Mouse (Mus musculus) gastrocnemius, adult 18-20 months (tissue): Measurements from ENCODE around the gene Ift43. TPM values are rescaled to one million over a fixed set of nuclear protein-coding genes. Genes with fewer than 3 reads are reported as not detected.

Experiments used
- DNase-seq: peaks from one replicate; pipeline ENCODE4 v3.0.0; 2021; ENCODE audit warnings: low spot score
- long read RNA-seq, 2 experiments: library from polyadenylated mRNA; stranded (forward); transcript quantifications; one replicate each; pipeline ENCODE4 v2.0.0; 2021
- total RNA-seq, 2 experiments: library from RNA; stranded (reverse); gene quantifications; 2 replicates each; pipeline ENCODE4 v1.2.3; 2021

Gene Ift43
- 10 to 100 TPM; 10.5 to 12.7 TPM for total RNA-seq
- long read RNA-seq, experiment 1, transcript Ift43-205 (9 exons, 783 nt), result major isoform, 9 of 10 reads
- long read RNA-seq, experiment 1, partial matches to known transcripts, result 0 of 10 reads
- long read RNA-seq, experiment 1, other reads (novel, unspliced or antisense), result 1 of 10 reads
- long read RNA-seq, experiment 2, transcript Ift43-205 (9 exons, 783 nt), result major isoform, 5 of 6 reads
- long read RNA-seq, experiment 2, partial matches to known transcripts, result 0 of 6 reads
- long read RNA-seq, experiment 2, other reads (novel, unspliced or antisense), result 1 of 6 reads

DNA sequence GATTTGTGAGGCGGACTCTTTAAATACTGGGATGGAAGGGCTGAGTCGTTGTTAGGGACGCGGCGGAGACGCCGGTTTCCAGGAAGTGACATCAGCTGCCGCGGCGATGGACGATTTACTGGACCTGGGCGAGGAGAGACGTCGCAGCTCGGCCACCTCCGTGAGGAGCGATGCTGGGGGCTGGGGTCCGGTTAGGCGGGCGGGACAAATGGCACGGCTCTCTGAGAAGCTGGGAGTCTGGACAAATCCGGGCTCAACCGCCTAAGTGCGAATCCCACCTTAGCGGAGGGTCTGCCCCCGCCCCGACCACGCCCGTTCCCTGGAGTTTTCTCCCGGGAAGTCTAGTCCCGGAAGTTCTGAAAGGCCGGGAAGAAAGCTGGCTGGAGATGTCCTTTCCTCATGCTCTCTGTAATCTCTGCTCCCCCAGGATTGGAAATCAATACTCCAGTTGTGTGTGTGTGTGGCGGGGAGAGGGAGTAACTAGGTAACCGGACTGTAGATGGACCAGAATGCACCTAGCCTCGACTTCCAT lies at the start of gene Ift43:
Ift43 (plus strand) TSS at position 61 of the 532 bp plus-strand sequence.
- peak; percentile 86 for DNase-seq

DNA sequence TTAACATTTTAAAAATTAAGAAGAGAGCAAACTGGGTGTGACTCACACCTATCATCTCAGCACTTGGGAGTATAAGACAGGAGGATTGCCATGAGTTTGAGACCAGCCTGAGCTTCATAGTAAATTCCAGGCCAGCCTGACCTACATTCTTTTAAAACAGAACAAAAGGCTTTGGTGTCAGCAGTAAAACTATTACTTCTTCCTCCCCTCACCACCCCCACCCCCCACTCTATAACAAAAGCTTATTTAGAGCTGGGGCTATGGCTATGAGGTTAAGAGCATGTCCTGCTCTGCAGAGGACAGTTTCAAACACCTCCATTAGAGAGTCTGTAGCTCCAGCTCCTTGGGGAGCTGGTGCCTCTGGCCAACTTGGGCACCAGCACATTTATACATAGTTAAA lies 46.8 kb upstream of the Ift43 start:
- DNase-seq, result no peak

DNA sequence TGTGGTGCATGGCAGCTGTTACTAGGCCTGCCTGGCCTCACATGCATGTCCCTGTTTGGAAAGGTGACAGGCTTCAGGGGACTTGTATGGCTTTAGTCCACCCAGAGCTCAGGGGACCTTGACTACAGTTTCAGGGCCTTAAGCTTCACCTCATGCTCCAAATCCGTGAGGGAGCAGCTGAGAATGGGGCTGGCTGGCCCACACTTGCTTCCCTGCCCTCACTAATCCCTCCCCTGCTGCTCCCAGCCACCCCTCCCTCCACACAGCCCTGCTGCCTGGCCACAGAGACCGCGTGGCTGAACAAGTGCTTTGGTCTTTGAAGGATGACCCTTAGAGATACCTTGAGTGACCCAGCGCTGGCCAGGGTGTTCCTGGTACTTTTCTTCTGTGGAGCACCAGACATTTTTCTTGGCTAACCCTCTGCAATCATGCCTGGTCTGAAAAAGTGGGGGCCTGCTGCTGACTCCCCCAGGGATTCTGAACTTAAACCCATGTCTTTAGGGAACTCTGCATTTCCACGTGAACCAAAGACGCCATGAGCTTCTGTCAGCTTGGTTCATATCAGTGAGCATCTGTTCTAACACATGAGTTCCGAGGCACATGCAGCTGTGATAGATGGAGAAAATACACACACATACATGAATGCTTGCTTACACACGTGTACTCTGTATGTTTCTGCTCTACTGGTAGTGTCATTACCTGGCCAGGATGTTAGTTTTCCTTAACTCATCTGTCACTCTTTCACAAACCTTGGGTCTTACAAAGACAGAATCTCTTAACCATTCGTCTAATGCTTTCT lies 45.8 kb upstream of the Ift43 start:
- no peak for DNase-seq

DNA sequence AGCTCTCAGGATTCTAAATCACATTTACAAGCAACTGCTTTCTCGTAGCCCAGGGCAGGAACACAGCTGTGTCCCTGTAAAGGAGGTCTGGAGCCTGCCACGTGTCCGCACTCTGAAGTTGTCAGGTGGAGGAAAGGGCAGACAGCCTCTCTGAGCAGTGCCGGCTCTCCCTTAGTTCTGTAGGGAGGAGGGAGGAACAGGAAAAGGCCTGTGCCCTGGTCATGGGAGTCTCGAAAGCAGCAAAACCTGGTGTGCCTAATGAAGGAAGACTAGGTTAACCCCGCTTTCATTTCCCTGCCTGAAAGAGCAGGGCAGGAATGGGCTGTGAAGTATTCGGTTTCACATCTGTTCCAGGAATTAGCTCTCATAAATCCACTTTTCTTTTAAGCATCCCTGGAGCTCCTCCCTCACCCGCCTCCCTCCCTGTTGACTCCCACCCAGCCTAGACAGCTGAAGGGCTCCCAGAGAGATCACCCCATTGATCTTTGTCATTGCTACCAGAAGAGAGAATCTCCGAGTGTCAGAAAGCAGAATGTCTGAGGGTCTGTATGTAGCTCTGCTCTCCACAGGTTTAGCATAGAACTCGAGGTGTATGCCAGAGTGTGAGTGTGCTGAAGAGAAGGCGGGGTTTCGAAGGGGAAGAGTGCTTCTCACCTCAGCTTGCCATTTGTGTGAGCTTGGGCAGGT lies 45.0 kb upstream of the Ift43 start:
- DNase-seq, result no peak

DNA sequence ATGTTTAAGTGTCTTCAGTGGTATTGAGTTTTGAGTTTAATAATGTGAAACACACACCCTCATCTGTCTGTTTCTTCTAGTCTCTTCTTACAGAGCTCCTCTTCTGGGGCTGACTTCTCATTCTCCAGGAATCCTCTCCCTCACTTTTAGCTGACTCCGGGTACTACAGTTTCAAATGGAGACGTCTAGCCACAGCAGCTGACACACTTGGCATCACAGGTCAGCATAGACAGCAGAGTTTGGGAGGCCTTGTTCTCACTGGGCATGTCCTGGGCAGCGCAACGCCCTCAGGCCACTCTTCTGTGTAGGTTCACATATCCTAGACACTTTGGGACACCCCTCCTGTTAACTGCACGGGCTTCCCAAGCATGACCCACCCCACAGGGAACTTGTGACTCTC lies 43.3 kb upstream of the Ift43 start:
- peak; percentile 34 for DNase-seq

DNA sequence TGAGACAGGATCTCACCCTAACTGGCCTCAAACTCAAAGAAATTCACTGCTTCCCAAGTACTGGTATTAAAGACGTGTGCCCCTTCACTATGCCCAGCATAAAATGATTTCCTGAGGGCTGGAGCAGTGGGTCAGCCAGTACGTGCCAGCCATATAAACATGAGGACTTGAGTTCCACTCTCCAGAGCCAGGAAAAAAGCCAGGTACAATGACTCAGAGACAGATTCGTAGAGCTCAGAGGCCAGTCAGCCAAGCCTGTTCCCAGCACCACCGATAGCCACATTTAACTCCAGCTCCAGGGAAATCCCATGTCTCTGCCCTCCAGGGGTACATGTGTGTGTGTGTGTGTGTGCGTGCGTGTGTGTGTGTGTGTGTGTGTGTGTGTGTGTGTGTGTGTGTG lies 42.6 kb upstream of the Ift43 start:
- DNase-seq, result no peak

DNA sequence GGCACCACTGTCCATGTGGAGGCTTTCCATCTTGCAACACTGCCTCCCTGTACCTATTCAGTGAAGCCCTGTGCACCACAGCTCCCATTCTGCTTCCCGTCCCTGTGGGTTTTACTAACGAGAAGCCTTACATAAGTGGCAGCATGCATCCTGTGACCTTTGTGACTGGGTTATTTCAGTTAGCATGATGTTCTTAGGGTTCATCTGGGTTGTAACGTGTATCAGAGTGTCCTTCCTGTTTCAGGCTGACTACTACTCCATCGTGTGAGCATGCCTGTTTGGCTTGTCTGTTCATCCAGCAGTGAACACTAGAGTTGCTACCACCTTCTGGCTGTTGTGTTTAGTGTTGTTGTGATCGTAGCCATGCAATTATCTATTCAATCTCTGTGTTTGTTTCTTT lies 36.2 kb upstream of the Ift43 start:
- no peak for DNase-seq

DNA sequence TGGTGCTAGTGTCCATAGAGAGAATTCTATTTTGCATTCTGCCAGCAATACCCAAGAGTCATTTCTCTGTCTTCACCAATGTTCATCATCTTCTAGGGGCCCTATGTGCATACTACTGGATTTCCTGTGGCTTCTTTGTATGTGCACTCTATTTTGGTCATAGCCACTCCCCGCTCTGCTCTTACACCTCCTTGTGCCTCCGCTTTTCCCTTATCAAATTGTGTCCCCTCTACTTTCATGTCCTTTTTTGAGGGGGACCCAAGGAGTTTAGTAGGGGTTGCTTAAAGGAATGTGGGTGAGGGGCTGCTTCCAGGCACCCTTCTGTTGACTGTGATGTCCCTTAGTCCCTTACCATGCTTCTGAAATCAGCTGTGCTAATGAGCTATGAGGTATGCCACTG lies 35.6 kb upstream of the Ift43 start:
- no peak for DNase-seq

DNA sequence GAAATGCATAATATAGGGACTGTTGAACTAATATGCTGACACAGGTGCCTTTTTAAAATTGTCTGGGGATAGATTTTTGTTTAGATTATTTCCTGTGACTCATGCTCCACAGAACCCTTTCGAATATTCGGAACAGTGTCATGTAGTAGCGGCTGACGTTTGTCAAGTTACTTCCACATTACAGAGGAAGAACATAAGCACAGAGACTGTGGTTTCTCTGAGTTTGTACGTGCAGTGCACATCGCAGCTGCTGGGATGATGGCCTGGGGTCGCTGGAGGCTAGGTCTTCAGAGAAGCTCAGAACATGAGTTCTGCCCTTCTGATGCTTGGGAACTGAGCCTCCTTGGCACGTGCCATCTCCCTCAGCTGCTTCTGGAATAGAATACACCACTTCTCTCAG lies 35.0 kb upstream of the Ift43 start:
- no peak for DNase-seq

DNA sequence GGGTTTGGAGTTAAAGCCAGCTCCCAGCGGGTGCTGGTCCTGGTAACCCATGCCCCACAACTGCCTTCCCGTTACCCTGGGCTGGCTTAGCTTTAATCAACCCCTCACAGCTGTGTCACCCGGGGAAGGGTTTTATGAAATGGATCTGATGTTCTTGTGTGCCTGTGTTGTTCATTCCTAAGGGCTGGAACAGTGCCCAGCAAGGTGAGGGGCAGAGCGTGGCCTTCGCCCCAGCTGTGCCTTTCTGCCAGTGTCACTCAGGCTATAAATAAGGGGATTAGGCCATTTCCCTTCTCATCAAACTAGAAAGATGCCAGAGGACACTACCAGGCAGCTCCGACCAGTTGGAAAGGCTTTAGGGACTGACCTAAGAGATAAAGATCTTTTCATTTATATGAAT lies 32.5 kb upstream of the Ift43 start:
- no peak for DNase-seq

DNA sequence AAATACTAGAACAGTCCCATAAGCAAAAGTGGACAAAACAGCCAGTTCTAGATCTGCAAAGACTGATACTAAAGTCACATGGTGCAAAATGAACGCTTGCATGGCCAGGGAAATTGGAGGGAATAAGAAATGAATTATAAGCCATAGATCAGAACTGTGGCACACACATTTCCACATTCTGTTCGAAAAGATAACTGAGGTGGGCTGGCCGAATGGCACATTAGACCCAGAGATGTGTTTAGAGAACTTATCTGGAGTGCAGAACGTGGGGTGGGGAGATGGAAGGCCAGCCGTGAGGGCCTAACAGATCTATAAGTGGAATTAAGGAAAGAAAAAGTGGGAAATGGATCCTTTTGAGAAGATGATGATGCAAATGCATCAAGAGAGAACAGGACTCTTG lies 30.9 kb upstream of the Ift43 start:
- no peak for DNase-seq

DNA sequence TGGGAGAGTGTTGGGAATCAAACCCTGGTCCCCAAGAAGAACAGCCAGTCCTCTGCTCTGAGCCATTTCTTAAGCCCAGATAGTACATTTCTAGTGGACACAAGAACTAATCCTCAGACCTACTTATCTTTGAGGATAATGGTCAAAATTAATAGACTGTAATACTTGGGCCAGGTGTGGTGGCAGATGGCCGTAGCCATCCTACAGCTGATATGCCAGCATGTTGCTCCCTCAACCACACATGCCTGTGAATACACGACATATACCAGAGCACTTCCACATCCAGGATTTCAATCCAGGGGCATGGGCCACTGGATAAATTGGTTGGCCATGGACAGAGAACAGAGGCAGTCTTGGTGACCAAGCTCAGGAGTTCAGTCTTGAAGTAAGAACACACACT lies 27.0 kb upstream of the Ift43 start:
- no peak for DNase-seq

DNA sequence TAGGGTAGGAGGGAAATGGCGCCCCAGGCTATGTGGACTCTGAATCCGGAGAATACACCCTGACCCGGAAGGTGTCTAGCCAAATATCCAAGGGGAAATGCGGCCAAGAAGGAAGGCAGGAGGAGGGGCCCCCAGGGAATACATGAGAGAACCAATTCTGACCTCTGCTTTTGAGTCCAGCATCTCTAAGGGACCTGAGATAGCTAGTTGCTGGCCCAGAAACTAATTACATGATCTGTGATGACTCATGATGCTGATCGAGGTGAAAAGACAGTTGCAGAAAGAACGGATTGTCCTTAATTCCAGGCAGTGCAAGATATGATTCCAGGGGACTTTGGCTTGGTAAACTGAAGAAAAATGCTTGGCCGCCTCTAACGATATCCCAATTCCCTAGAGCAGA lies 25.4 kb upstream of the Ift43 start:
- DNase-seq, result peak; percentile 33

DNA sequence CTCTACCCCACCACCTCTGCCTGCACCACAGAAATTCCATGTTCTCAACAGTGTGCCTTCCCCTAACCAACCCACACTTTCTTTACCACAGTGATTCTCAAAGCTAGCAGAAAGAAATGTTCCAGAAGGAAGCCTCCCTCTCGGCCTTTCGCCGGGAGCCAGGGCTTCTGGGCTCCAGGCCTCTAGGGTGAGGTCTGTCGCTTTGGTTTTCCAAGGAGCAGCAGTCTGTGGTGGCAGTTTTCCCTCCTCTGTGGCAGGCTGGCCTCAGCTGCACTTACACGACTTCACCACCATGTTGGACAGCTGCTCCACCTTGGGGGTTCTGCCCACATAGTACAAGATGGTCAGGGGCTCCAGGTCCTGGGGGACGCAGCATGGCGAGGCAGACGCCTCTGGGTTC lies 24.8 kb upstream of the Ift43 start:
- no peak for DNase-seq

DNA sequence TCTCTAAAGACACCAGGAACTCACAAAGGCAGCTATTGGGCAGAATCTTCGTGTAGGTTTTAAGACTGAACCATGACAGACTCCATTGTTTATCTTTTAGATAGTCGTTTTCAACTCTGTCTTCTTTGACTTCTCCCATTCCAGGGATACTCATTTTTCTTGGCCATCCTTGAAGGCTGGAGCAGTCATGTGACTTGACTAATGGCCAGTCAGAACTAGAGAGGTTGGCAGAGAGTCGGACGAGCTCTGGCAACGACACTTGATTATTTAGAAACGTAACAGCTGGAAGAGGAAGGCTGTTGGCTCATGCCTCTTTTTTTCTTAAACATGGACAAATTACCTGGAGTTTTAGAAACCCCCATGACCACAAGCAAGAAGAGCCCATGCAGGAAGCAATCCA lies 23.0 kb upstream of the Ift43 start:
- DNase-seq, result no peak

DNA sequence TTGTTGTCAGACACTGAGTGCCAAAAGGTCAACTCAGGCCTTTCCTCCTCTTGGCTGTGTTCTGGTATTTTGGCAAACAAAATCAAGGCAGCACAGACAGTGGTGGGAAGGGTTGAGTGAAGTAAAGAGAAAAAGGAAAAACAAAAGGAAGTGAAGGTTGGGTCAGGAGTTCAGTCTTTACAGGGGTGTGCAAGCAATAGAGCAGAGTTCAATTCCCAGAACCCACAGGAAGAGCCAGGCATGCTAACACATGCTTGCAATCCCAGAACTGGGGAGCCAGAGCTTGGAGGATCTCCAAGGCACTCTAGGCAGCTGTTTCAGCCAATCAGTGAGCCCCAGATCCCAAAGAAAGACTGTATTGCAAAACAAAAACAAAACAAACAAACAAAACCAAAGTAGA lies 17.5 kb upstream of the Ift43 start:
- DNase-seq, result no peak

DNA sequence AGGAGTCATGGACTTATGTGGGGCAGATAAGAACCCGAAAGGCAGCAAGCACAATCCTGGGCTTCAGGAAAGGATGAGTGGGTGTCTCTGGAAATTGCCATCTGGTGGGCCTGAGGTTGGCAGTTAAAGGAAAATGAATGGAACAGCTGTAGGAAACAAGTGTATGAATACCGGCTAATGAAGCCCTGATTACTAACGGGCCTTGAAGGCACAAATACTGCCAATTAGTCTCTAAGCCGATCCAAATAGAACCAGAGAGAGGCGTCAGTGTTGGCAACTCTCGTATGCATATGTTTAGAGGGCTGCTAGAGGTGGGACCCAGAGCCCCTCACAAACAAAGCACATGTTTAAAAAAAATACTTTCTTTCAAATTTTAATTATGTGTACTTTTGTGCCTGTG lies 10.9 kb upstream of the Ift43 start:
- DNase-seq, result no peak

DNA sequence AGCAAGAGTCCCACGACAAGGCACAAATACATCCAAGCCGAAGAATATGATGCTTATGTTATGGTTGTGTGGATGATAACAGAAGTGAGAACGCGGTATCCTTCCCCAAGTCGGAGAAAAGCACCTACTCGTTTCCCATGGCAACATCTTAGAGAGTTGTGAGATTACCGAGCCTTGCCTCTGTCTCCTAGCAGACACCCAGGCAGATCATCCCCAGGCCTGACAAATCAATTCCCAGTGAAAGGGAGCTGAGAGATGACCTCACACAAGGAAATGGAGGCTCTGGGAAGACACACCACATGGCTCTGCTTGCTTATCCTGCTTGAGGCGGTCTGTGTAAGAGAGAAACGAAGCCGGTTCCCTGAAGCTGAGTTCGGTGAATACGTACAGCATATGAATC lies 7.7 kb upstream of the Ift43 start:
- DNase-seq, result no peak

DNA sequence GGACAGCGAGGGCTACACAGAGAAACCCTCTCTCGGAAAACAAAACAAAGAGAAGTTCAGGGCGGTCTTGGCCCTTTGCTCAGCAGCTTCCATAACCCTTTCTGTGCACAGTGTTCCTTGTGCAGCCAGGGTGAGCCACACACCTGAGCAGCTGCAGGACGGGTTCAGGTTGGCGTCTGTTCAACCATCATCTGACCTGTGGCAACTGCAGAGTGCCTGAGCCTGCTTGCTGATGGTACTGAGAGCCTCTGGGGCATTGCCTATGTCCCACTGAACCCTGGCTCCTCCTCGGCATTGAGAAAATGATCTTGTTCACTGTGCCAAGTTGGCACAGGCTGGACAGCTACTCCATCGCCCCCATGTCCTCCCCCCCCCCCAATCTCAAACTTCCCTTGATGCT lies 7.0 kb upstream of the Ift43 start:
- DNase-seq, result no peak

DNA sequence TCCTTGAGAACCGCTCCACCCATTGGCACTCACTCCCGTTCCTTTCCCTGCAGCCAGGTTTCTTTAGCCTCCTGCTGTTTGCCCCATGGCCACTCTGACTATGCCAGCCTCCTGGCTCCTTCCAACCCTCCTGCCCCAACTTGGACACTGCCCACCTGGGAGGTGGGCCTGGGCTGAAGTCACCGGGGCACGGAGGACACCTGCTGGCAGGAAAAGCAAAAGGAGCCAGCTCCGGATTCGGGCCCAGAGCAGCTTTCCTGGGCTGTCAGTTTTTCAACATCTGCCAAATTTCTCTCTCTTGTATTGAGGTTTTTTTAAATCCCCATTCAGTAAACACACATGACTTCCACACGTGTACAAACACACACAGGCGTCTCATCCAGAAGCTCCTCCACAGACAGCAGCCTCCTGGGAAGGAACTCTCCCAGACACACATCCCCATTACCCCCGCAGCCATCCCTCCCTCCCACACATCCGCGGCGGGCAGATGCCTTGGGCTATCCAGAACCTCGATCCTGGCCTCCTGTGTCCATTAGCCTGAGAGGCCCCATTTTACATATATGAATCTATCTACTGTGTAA lies 5.9 kb upstream of the Ift43 start:
- DNase-seq, result peak; percentile 50

DNA sequence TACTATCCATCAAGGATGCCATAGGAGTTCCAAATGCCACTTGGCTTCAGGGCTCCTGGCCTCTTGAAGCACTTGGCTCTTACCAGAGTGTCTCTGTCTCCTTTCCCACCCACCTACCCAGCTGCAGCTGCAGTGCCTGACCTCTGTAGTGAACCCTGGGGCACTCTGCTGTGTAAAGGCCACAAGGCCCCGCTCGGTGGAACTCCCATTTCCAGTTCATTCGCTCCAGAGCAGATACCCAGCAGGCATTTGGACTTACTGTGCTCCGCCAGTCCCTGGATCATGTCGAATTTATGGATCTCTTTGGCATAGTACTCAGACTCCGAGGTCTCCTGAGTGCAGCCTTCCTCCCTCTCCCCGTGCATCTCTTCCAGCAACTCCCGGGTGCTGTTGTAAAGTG lies 5.0 kb upstream of the Ift43 start:
- DNase-seq, result no peak

DNA sequence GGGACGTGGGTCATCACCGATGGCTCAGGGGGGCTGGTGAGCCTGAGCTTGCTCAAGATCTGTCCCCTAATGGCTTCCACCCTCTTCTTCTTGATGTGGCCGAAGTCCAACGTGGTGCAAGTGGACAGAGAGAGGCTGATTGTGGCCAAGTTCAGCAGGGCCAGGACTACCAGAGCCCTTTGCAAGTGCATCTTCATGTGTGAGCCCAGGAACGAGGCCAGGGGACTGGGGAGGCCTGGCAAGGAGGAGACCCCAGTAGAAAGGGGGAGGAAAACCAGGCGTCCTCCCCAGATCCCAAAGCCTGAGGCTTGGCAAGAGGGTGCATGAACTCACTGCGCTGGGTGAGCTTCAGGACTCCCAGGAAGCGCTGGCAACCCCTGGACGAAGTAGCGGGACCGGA lies 4.6 kb upstream of the Ift43 start:
- no peak for DNase-seq
